Mouse (Mus musculus) G1E (cell line): Measurements from ENCODE around the gene Gpr35. TPM values are rescaled to one million over a fixed set of nuclear protein-coding genes. Genes with fewer than 3 reads are reported as not detected.

Source experiments
- ATAC-seq: 2 replicates; pipeline ENCODE4 v1.8.0; 2016; ENCODE audit warnings: mild to moderate bottlenecking; ENCODE audit not compliant: insufficient number of reproducible peaks, poor library complexity, low FRiP score, severe bottlenecking; ENCODE audit errors: extremely low read depth
- DNase-seq: peaks from one replicate; pipeline ENCODE4 v3.0.0; 2012; ENCODE audit warnings: low spot score
- H3K27me3 ChIP-seq: 2 replicates; pipeline ENCODE4 v1.6.1; 2012; ENCODE audit warnings: mild to moderate bottlenecking, low read length, inconsistent platforms; ENCODE audit not compliant: insufficient read depth
- H3K36me3 ChIP-seq: replicated peaks from 2 replicates; pipeline ENCODE3; 2012; ENCODE audit warnings: mild to moderate bottlenecking, inconsistent platforms
- H3K4me1 ChIP-seq: 2 replicates; pipeline ENCODE4 v1.6.1; 2012; ENCODE audit warnings: low read depth, low read length, inconsistent platforms, mixed read lengths; ENCODE audit not compliant: insufficient read depth
- H3K4me3 ChIP-seq: 2 replicates; pipeline ENCODE4 v1.5.1; 2012; ENCODE audit warnings: low read depth, mild to moderate bottlenecking, inconsistent platforms, low read length, moderate library complexity, mixed read lengths
- H3K9me3 ChIP-seq: replicated peaks from 2 replicates; pipeline ENCODE4 v1.6.1; 2012; ENCODE audit warnings: inconsistent platforms
- CTCF ChIP-seq: IDR thresholded peaks from 2 replicates; pipeline ENCODE4 v1.5.1; 2012; ENCODE audit warnings: low read depth, low read length, inconsistent platforms, mixed read lengths
- GATA1 ChIP-seq: IDR thresholded peaks from 2 replicates; pipeline ENCODE4 v1.6.1; 2012; ENCODE audit warnings: borderline replicate concordance, low read length, inconsistent platforms, mixed read lengths
- GATA2 ChIP-seq: IDR thresholded peaks from 2 replicates; pipeline ENCODE4 v1.6.1; 2012; ENCODE audit warnings: low read depth, low read length, inconsistent platforms, borderline replicate concordance
- POLR2AphosphoS5 ChIP-seq: IDR thresholded peaks from 2 replicates; pipeline ENCODE4 v1.6.1; 2012; ENCODE audit warnings: low read depth, low read length, inconsistent platforms; ENCODE audit not compliant: insufficient replicate concordance
- TAL1 ChIP-seq: conservative IDR thresholded peaks from 2 replicates; pipeline ENCODE4 v1.6.1; 2012; ENCODE audit warnings: low read depth, low read length, inconsistent platforms, mixed read lengths
- polyA plus RNA-seq: library from polyadenylated mRNA; stranded (reverse); fragments of >175 nt; gene quantifications from 2 replicates; pipeline ENCODE4 v1.2.3, GENCODE M21; 2012
- total RNA-seq, 2 experiments: library from RNA; stranded (forward) in 1 of 2; stranded (reverse) in 1 of 2; fragments of 200-1000 nt in 1 of 2; fragments of >200 nt in 1 of 2; fragmentation: Nextera tagmentation in 1 of 2; gene quantifications; 2 replicates each; pipeline ENCODE4 v1.2.3; 2014 to 2017

Gpr35 gene
- total and polyA plus RNA-seq, 3 experiments: 0.03 to 0.93 (median 0.38) TPM

GRCm38 (mm10) chr1:93012103-93012585 is 61.5 kb downstream of the Gpr35 start:
- no peaks in the 10 kb centered on the region for H3K36me3 ChIP-seq
- ATAC-seq: no peak
- H3K27me3 ChIP-seq: peaks cover 6% of the 10 kb centered on the region; the same call in 1 of the 2 replicates
- no peaks in the 10 kb centered on the region for H3K9me3 ChIP-seq
- TF ChIP-seq GATA1 (no peak), TAL1 (no peak), POLR2AphosphoS5 (no peak), CTCF (no peak), GATA2 (no peak)
- H3K4me1 ChIP-seq: peaks cover 3% of the 10 kb centered on the region
- DNase-seq: no peak
- no peak overlapping the region for H3K4me3 ChIP-seq

- peaks cover 7% of the 10 kb centered on the region; the same call in 1 of the 2 replicates for H3K27me3 ChIP-seq
- H3K36me3 ChIP-seq: no peaks in the 10 kb centered on the region
- TF ChIP-seq POLR2AphosphoS5 (no peak), TAL1 (no peak), CTCF (no peak), GATA2 (no peak), GATA1 (no peak)
- H3K9me3 ChIP-seq: no peaks in the 10 kb centered on the region
- ATAC-seq (no peak), DNase-seq (no peak)
- no peak overlapping the region for H3K4me3 ChIP-seq
- H3K4me1 ChIP-seq: peaks cover 3% of the 10 kb centered on the region
Measured at GRCm38 (mm10) chr1:93013367-93013766, 62.7 kb downstream of the Gpr35 start.

GRCm38 (mm10) chr1:93014460-93014859 is 63.8 kb downstream of the Gpr35 start:
- no peaks in the 10 kb centered on the region for H3K36me3 ChIP-seq
- ATAC-seq: peak; percentile 37; the same call in 1 of the 2 replicates
- peaks cover 3% of the 10 kb centered on the region for H3K4me1 ChIP-seq
- no peak overlapping the region for H3K4me3 ChIP-seq
- peak; percentile 51 for DNase-seq
- TF ChIP-seq CTCF (peak; percentile 99), GATA1 (no peak)
- H3K9me3 ChIP-seq: no peaks in the 10 kb centered on the region
- peaks cover 7% of the 10 kb centered on the region; the same call in 1 of the 2 replicates for H3K27me3 ChIP-seq

- ATAC-seq: no peak
- TF ChIP-seq CTCF: no peak
- TF ChIP-seq TAL1: no peak
- no peak for TF ChIP-seq POLR2AphosphoS5
- TF ChIP-seq GATA1: no peak
- TF ChIP-seq GATA2: no peak
- H3K9me3 ChIP-seq: no peaks in the 10 kb centered on the region
- peaks cover 7% of the 10 kb centered on the region; the same call in 1 of the 2 replicates for H3K27me3 ChIP-seq
- no peaks in the 10 kb centered on the region for H3K36me3 ChIP-seq
- no peak overlapping the region for H3K4me3 ChIP-seq
- no peak for DNase-seq
- H3K4me1 ChIP-seq: peaks cover 3% of the 10 kb centered on the region
Measured at GRCm38 (mm10) chr1:93015136-93015535, 64.5 kb downstream of the Gpr35 start.

GRCm38 (mm10) chr1:93018716-93019115 is 68.1 kb downstream of the Gpr35 start:
- TF ChIP-seq CTCF: no peak
- TF ChIP-seq GATA1: no peak
- TF ChIP-seq TAL1: no peak
- no peak for TF ChIP-seq POLR2AphosphoS5
- no peak for TF ChIP-seq GATA2
- H3K4me1 ChIP-seq: no peaks in the 10 kb centered on the region

GRCm38 (mm10) chr1:93020602-93021001 is 69.9 kb downstream of the Gpr35 start:
- ATAC-seq (no peak), DNase-seq (no peak)
- H3K4me3 ChIP-seq: no peak overlapping the region
- no peaks in the 10 kb centered on the region for H3K4me1 ChIP-seq
- TF ChIP-seq GATA2: no peak
- no peak for TF ChIP-seq POLR2AphosphoS5
- TF ChIP-seq TAL1: no peak
- TF ChIP-seq CTCF: no peak
- no peak for TF ChIP-seq GATA1
- H3K27me3 ChIP-seq: peaks cover 13% of the 10 kb centered on the region; the same call in 1 of the 2 replicates
- H3K36me3 ChIP-seq: no peaks in the 10 kb centered on the region
- no peaks in the 10 kb centered on the region for H3K9me3 ChIP-seq

More at GRCm38 (mm10) chr1:93018716-93019115, 68.1 kb downstream of the Gpr35 start:
- Histone ChIP-seq H3K9me3 (no peaks in the 10 kb centered on the region), H3K27me3 (peaks cover 13% of the 10 kb centered on the region; the same call in 1 of the 2 replicates), H3K36me3 (no peaks in the 10 kb centered on the region), H3K4me3 (no peak overlapping the region)
- DNase-seq: no peak
- ATAC-seq: no peak

GRCm38 (mm10) chr1:93026600-93026999 is 75.9 kb downstream of the Gpr35 start:
- peaks cover 11% of the 10 kb centered on the region; the same call in 1 of the 2 replicates for H3K27me3 ChIP-seq
- no peaks in the 10 kb centered on the region for H3K36me3 ChIP-seq
- H3K9me3 ChIP-seq: no peaks in the 10 kb centered on the region
- no peaks in the 10 kb centered on the region for H3K4me1 ChIP-seq
- DNase-seq (no peak), ATAC-seq (no peak)
- no peak overlapping the region for H3K4me3 ChIP-seq
- no peak for TF ChIP-seq TAL1
- no peak for TF ChIP-seq POLR2AphosphoS5
- TF ChIP-seq CTCF: no peak
- no peak for TF ChIP-seq GATA2
- TF ChIP-seq GATA1: no peak
